Mouse (Mus musculus): ENCODE measurements around the gene Cx3cr1.
"Not testable (repeated sequence)": the region's sequence is repeated elsewhere in the genome, so short reads cannot be mapped to it uniquely, and the experiment has no call there.

Gene Cx3cr1

GRCm38 (mm10) chr9:120027401-120028151, 42.1 kb downstream of the Cx3cr1 start:
- DNase-seq (ENCODE audit: low read depth) = peak; percentile 91

- no peak for DNase-seq (ENCODE audit: low read depth)
Measured at GRCm38 (mm10) chr9:120024625-120025024, 45.1 kb downstream of the Cx3cr1 start.

- no peak for DNase-seq (ENCODE audit: low read depth)
Measured at GRCm38 (mm10) chr9:120024171-120024570, 45.5 kb downstream of the Cx3cr1 start.

GRCm38 (mm10) chr9:120023086-120023811, 46.4 kb downstream of the Cx3cr1 start, which contains the start of gene Xirp1:
TSS of gene Xirp1 (minus strand) at chr9:120023598.
- DNase-seq (ENCODE audit: low read depth) = no peak

GRCm38 (mm10) chr9:120021164-120021563, 48.5 kb downstream of the Cx3cr1 start:
- no peak for DNase-seq (ENCODE audit: low read depth)

- peak; percentile 86 for DNase-seq (ENCODE audit: low read depth)
Measured at GRCm38 (mm10) chr9:120020285-120020890, 49.3 kb downstream of the Cx3cr1 start.

GRCm38 (mm10) chr9:120016956-120017355, 52.7 kb downstream of the Cx3cr1 start:
- no peak for DNase-seq (ENCODE audit: low read depth)

GRCm38 (mm10) chr9:120014828-120015227, 54.9 kb downstream of the Cx3cr1 start:
- DNase-seq (ENCODE audit: low read depth) = no peak

- no peak for DNase-seq (ENCODE audit: low read depth)
Measured at GRCm38 (mm10) chr9:120013251-120013820, 56.3 kb downstream of the Cx3cr1 start.

- DNase-seq (ENCODE audit: low read depth) = no peak
Measured at GRCm38 (mm10) chr9:120012781-120013180, 56.9 kb downstream of the Cx3cr1 start.

- not testable (repeated sequence) for DNase-seq (ENCODE audit: low read depth)
Measured at GRCm38 (mm10) chr9:120012161-120012560, 57.5 kb downstream of the Cx3cr1 start.

- DNase-seq (ENCODE audit: low read depth) = peak; percentile 87
Measured at GRCm38 (mm10) chr9:120011533-120011932, 58.1 kb downstream of the Cx3cr1 start.

GRCm38 (mm10) chr9:120010781-120011511, 58.7 kb downstream of the Cx3cr1 start:
- peak; percentile 98 for DNase-seq (ENCODE audit: low read depth)

- DNase-seq (ENCODE audit: low read depth) = no peak
Measured at GRCm38 (mm10) chr9:120009871-120010270, 59.8 kb downstream of the Cx3cr1 start.

GRCm38 (mm10) chr9:120009226-120009841, 60.3 kb downstream of the Cx3cr1 start:
- DNase-seq (ENCODE audit: low read depth) = no peak

GRCm38 (mm10) chr9:120007833-120008232, 61.8 kb downstream of the Cx3cr1 start:
- DNase-seq (ENCODE audit: low read depth) = no peak

GRCm38 (mm10) chr9:120005936-120006335, 63.7 kb downstream of the Cx3cr1 start:
- DNase-seq (ENCODE audit: low read depth) = no peak

- no peak for DNase-seq (ENCODE audit: low read depth)
Measured at GRCm38 (mm10) chr9:120002893-120003292, 66.8 kb downstream of the Cx3cr1 start.

GRCm38 (mm10) chr9:120001945-120002725, 67.5 kb downstream of the Cx3cr1 start:
- DNase-seq (ENCODE audit: low read depth) = peak; percentile 84

- DNase-seq (ENCODE audit: low read depth) = no peak
Measured at GRCm38 (mm10) chr9:120000761-120001160, 68.9 kb downstream of the Cx3cr1 start.
